Mouse (Mus musculus) hindbrain, embryonic 16.5 days (tissue): ENCODE results near the gene Rimkla. TPM values are rescaled to one million over a fixed set of nuclear protein-coding genes. Genes with fewer than 3 reads are reported as not detected.

Experiments
- ATAC-seq: fragments of 200-750 bp; cut with Nextera tagmentation; 2 replicates; pipeline ENCODE4 v1.8.0; 2017; ENCODE audit warnings: moderate TSS enrichment, moderate library complexity
- H3K27ac ChIP-seq: fragments of 300-500 bp; sonication (generic); 2 replicates; pipeline ENCODE4 v1.5.1; 2014; ENCODE audit warnings: low read depth, mild to moderate bottlenecking, control low read depth, low read length, moderate library complexity
- H3K27me3 ChIP-seq: fragments of 300-500 bp; sonication (generic); replicated peaks from 2 replicates; pipeline ENCODE4 v1.6.1; 2014; ENCODE audit warnings: low read length; ENCODE audit not compliant: control insufficient read depth, insufficient read depth
- H3K36me3 ChIP-seq: fragments of 300-500 bp; sonication (generic); 2 replicates; pipeline ENCODE4 v1.6.1; 2014; ENCODE audit warnings: mild to moderate bottlenecking, low read length, moderate library complexity, mixed read lengths; ENCODE audit not compliant: control insufficient read depth, insufficient read depth
- H3K4me1 ChIP-seq: fragments of 300-500 bp; sonication (generic); 2 replicates; pipeline ENCODE4 v1.6.1; 2014; ENCODE audit warnings: low read depth, low read length; ENCODE audit not compliant: control insufficient read depth, insufficient read depth
- H3K4me2 ChIP-seq: fragments of 300-500 bp; sonication (generic); 2 replicates; pipeline ENCODE4 v1.6.1; 2014; ENCODE audit warnings: mild to moderate bottlenecking, low read length, control low read depth, moderate library complexity
- H3K4me3 ChIP-seq: fragments of 300-500 bp; sonication (generic); 2 replicates; pipeline ENCODE4 v1.5.1; 2014; ENCODE audit warnings: mild to moderate bottlenecking, low read length, control low read depth, moderate library complexity
- H3K9ac ChIP-seq: fragments of 300-500 bp; sonication (generic); 2 replicates; pipeline ENCODE4 v1.6.1; 2014; ENCODE audit warnings: low read depth, mild to moderate bottlenecking, control low read depth, low read length, moderate library complexity
- H3K9me3 ChIP-seq: fragments of 300-500 bp; sonication (generic); 2 replicates; pipeline ENCODE4 v1.6.1; 2014; ENCODE audit warnings: mild to moderate bottlenecking, low read length, moderate library complexity; ENCODE audit not compliant: control insufficient read depth
- WGBS: fragments of 180-500 bp; shearing (Covaris S2); extraction: QIAGEN DNeasy Blood & Tissue Kit; methylation state at CpG from one replicate; pipeline ENCODE4 v1.1.7; 2014; 5-methylcytosine and 5-hydroxymethylcytosine counted together
- polyA plus RNA-seq: library from polyadenylated mRNA; unstranded; fragments of >200 nt; fragmentation: Nextera tagmentation; extraction: Ambion mirVana; gene quantifications from 2 replicates; pipeline ENCODE4 v1.2.1, GENCODE M21; 2015

Rimkla gene
- polyA plus RNA-seq, 1 experiment from 2014 or later, result 28.2 TPM

DNA sequence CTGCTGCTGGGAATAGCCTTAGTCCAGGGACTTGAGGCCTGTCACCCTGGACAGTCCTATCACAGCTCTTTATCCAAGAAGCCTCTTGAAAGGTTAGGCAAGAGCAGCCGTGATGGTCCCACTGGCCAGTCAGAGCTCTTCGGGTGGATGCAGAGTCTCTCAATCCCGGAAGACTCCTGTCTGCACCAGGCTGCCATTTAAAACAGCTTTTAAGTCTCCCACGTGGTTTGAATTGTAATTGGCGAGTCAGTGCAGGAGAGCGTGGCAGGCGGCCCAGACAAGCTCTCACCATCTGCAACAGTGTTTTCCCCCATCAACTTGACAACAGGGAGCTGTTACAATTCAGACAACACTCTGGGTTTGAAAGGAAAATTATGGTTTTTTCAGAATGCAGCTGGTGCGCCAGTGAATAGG lies 31.7 kb downstream of the Rimkla start:
- Histone ChIP-seq H3K9me3 (no peaks in the 10 kb centered on the region), H3K27ac (peak overlapping the region; percentile 80), H3K36me3 (no peaks in the 10 kb centered on the region), H3K9ac (no peak overlapping the region; the same call in 1 of the 2 replicates), H3K4me1 (peaks cover 29% of the 10 kb centered on the region), H3K4me2 (peak overlapping the region; percentile 35), H3K27me3 (no peaks in the 10 kb centered on the region), H3K4me3 (no peak overlapping the region)
- peak; percentile 74 for ATAC-seq
- 9% methylated on average over 8 of the region's 8 CpGs for WGBS

DNA sequence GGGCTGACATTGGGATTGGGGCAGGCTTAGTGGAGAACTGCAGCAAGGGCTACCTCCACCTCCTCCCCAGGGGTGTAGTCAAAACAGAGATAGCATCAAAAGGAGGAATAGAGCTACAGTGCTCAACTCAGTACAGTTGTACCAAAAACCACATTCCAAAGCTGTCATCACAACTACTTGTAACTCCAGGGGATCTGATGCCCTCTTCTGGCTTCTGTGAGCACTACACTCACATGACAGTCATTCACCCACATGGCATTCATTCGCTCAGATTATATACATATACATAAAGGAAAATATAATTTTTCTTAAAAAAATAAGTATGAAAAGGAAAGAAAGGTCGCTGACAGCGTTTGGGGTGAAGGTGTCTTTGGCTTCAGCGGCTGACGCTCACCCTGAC lies 32.1 kb downstream of the Rimkla start:
- no peak overlapping the region for H3K9ac ChIP-seq
- WGBS, result 59% methylated on average over 5 of the region's 5 CpGs

GRCm38 (mm10) chr4:119453533-119453932 lies 38.9 kb downstream of the Rimkla start:
- Histone ChIP-seq H3K27me3 (no peaks in the 10 kb centered on the region), H3K9me3 (no peaks in the 10 kb centered on the region), H3K9ac (peak overlapping the region; percentile 31; the same call in 1 of the 2 replicates), H3K36me3 (no peaks in the 10 kb centered on the region), H3K4me1 (peaks cover 6% of the 10 kb centered on the region), H3K4me3 (no peak overlapping the region), H3K27ac (no peak overlapping the region), H3K4me2 (no peak overlapping the region)
- 12% methylated on average over 6 of the region's 6 CpGs for WGBS
- ATAC-seq, result peak; percentile 70

More for the DNA sequence above, 32.1 kb downstream of the Rimkla start:
- Histone ChIP-seq H3K4me3 (no peak overlapping the region), H3K9me3 (no peaks in the 10 kb centered on the region), H3K4me2 (peak overlapping the region; percentile 35), H3K27me3 (no peaks in the 10 kb centered on the region), H3K36me3 (no peaks in the 10 kb centered on the region), H3K4me1 (peaks cover 29% of the 10 kb centered on the region), H3K27ac (peak overlapping the region; percentile 80)
- ATAC-seq, result no peak

DNA sequence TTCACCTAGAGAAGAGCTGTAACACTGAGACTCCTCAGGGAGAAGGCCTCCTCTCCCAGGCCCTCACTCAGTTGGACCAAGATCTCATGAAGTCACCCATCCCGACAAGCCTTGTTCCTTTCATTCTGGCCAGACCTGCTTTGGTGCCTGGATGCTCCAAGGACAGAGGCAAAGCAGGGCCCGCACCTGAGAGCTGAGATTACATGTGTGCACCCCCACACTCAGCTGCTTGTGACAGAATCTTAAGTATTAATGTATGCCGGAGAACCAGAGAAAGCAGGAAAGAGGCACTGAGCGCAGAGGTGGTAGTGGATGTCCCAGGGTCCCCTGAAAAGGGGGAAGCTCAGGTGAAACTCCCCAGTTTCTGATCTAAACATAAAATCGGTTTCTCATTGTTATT lies 39.3 kb downstream of the Rimkla start:
- Histone ChIP-seq H3K4me2 (no peak overlapping the region), H3K36me3 (no peaks in the 10 kb centered on the region), H3K27ac (no peak overlapping the region), H3K4me1 (peaks cover 6% of the 10 kb centered on the region), H3K9me3 (no peaks in the 10 kb centered on the region), H3K27me3 (no peaks in the 10 kb centered on the region), H3K4me3 (no peak overlapping the region), H3K9ac (no peak overlapping the region; the same call in 1 of the 2 replicates)
- ATAC-seq, result 0 out of 2 replicates have a peak, but pooled peaks have one; percentile 42
- WGBS, result 59% methylated on average over 5 of the region's 5 CpGs

GRCm38 (mm10) chr4:119450436-119450835 lies 42.0 kb downstream of the Rimkla start:
- WGBS, result 77% methylated on average over 7 of the region's 7 CpGs
- Histone ChIP-seq H3K27ac (no peak overlapping the region), H3K27me3 (no peaks in the 10 kb centered on the region), H3K4me3 (no peak overlapping the region), H3K4me1 (peaks cover 6% of the 10 kb centered on the region), H3K9me3 (no peaks in the 10 kb centered on the region), H3K4me2 (no peak overlapping the region), H3K9ac (no peak overlapping the region), H3K36me3 (no peaks in the 10 kb centered on the region)
- no peak for ATAC-seq

DNA sequence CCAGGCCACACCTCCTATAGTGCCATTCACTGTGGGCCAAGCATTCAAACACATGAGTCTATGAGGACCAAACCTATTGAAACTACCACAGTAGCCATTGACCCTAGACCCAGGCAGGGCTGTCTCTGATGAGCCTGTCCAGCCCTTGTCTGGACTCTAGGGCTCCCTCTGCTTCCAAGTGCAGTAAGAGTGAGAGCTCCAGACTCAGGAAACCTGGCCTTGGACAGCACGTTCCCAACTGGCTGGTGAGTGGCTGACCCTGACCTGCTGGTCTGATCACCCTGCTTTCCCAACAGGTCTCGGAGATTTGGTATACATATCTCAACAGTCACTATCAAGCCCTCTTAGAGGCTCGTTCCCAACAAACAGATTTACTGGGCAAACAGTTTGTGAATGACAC lies 44.6 kb downstream of the Rimkla start:
- Histone ChIP-seq H3K4me2 (no peak overlapping the region), H3K4me1 (no peaks in the 10 kb centered on the region), H3K4me3 (no peak overlapping the region), H3K27me3 (no peaks in the 10 kb centered on the region), H3K9me3 (no peaks in the 10 kb centered on the region), H3K9ac (no peak overlapping the region), H3K27ac (no peak overlapping the region), H3K36me3 (no peaks in the 10 kb centered on the region)
- no peak for ATAC-seq
- WGBS, result 94% methylated on average over 3 of the region's 3 CpGs

DNA sequence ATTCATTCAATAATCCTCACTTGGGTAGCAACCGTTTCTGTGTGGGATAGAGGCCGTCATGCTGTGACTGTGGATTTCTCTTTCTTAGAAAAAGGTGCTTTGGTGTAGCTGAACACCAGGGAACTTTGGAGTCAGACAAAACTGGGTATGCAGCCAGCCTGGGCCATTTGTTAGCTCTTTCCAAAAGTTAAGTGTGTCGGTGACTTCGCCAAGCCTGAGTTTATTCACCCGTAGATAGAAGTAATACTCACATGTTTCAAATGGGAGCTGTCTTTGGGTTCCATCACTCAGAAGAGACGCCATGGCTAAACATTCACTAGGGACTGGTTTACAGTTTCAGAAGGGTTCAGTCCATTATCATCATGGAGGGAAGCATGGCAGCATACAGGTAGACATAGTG lies 45.2 kb downstream of the Rimkla start:
- Histone ChIP-seq H3K27me3 (no peaks in the 10 kb centered on the region), H3K27ac (no peak overlapping the region), H3K4me3 (no peak overlapping the region), H3K9ac (no peak overlapping the region), H3K36me3 (no peaks in the 10 kb centered on the region), H3K9me3 (no peaks in the 10 kb centered on the region), H3K4me2 (no peak overlapping the region), H3K4me1 (no peaks in the 10 kb centered on the region)
- ATAC-seq, result no peak
- WGBS, result 89% methylated on average over 6 of the region's 6 CpGs

GRCm38 (mm10) chr4:119442539-119442938 lies 49.9 kb downstream of the Rimkla start:
- H3K4me2 ChIP-seq, result no peak overlapping the region
- no peak for ATAC-seq
- H3K9ac ChIP-seq, result no peak overlapping the region
- no peak overlapping the region for H3K27ac ChIP-seq
- 45% methylated on average over 6 of the region's 6 CpGs for WGBS
- no peaks in the 10 kb centered on the region for H3K36me3 ChIP-seq
- no peaks in the 10 kb centered on the region for H3K9me3 ChIP-seq
- H3K27me3 ChIP-seq, result no peaks in the 10 kb centered on the region
- no peaks in the 10 kb centered on the region for H3K4me1 ChIP-seq
- H3K4me3 ChIP-seq, result no peak overlapping the region

DNA sequence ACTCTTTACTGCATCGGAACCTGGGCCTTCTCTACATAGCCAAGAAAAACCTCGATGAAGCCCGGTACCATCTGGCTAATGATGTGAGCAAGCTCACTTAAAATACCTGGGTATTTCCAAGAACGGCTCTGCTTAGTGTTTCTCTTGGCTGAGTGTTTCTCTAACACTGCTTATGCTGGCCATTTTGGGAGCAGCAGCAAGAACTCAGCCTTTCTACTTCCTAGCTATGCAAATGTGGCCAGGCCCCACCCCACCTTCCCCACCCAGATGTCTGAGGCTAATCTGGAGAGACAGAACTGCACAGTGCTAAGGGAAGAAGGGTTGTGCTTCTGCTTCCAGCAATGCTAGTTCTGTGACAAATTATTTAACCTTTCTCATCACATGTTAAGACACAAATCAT lies 50.6 kb downstream of the Rimkla start:
- Histone ChIP-seq H3K4me2 (no peak overlapping the region), H3K36me3 (no peaks in the 10 kb centered on the region), H3K9ac (no peak overlapping the region), H3K27ac (no peak overlapping the region), H3K9me3 (no peaks in the 10 kb centered on the region), H3K27me3 (no peaks in the 10 kb centered on the region), H3K4me3 (no peak overlapping the region), H3K4me1 (no peaks in the 10 kb centered on the region)
- WGBS, result 84% methylated on average over 4 of the region's 4 CpGs
- ATAC-seq, result no peak

DNA sequence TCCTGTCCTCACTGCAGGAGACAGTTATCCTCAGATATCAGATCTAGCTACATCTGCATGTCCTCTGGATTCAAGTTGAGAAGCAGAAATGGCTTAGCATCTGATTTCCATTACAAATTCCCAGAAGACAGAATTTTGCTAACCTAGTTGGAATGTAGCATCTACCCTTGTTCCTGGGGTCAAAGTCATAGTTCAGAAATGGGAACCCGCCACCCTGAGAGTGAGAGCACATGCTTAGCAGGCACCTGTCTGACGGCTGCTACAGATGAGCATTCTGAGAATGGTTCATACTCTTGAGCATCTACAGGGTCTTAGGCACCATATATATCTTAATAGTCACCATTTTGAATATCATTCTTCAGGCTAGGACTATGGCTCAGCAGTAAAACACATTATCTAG lies 54.5 kb downstream of the Rimkla start:
- WGBS, result 91% methylated on average over 2 of the region's 2 CpGs
- Histone ChIP-seq H3K36me3 (no peaks in the 10 kb centered on the region), H3K4me3 (no peak overlapping the region), H3K4me2 (no peak overlapping the region), H3K27me3 (no peaks in the 10 kb centered on the region), H3K27ac (no peak overlapping the region), H3K4me1 (no peaks in the 10 kb centered on the region), H3K9ac (no peak overlapping the region), H3K9me3 (peaks cover 3% of the 10 kb centered on the region; the same call in 1 of the 2 replicates)
- ATAC-seq, result no peak
